Mouse (Mus musculus): ENCODE results near the gene Cfap299.

GRCm38 (mm10) chr5:98715392-98715791 lies 386.3 kb downstream of the Cfap299 start:
- TF ChIP-seq POLR2A (IDR thresholded peaks at IDR 0.05; ENCODE audit: borderline replicate concordance, control insufficient read depth, low read depth, low read length) (no peak), CTCF (IDR thresholded peaks at IDR 0.05; ENCODE audit: control insufficient read depth, insufficient read depth, low read length) (no peak)
